Mouse (Mus musculus): ENCODE data around the gene Ccdc12.
"Not testable (repeated sequence)": the region's sequence is repeated elsewhere in the genome, so short reads cannot be mapped to it uniquely, and the experiment has no call there.

Ccdc12 gene

GRCm38 (mm10) chr9:110673107-110673752, 16.9 kb downstream of the Ccdc12 start:
- no peak for DNase-seq (ENCODE audit: low read depth, low spot score)

- DNase-seq (ENCODE audit: low read depth, low spot score), result no peak
Measured at GRCm38 (mm10) chr9:110676492-110676911, 20.2 kb downstream of the Ccdc12 start.

GRCm38 (mm10) chr9:110678886-110679285, 22.6 kb downstream of the Ccdc12 start:
- no peak for DNase-seq (ENCODE audit: low read depth, low spot score)

- no peak for DNase-seq (ENCODE audit: low read depth, low spot score)
Measured at GRCm38 (mm10) chr9:110680736-110681507, 24.6 kb downstream of the Ccdc12 start.

GRCm38 (mm10) chr9:110681817-110682216, 25.5 kb downstream of the Ccdc12 start:
- DNase-seq (ENCODE audit: low read depth, low spot score), result no peak

- no peak for DNase-seq (ENCODE audit: low read depth, low spot score)
Measured at GRCm38 (mm10) chr9:110682255-110682654, 26.0 kb downstream of the Ccdc12 start.

GRCm38 (mm10) chr9:110682697-110683096, 26.4 kb downstream of the Ccdc12 start:
- DNase-seq (ENCODE audit: low read depth, low spot score), result not testable (repeated sequence)

GRCm38 (mm10) chr9:110683574-110684099, 27.3 kb downstream of the Ccdc12 start:
- DNase-seq (ENCODE audit: low read depth, low spot score), result no peak

- DNase-seq (ENCODE audit: low read depth, low spot score), result peak; percentile 28
Measured at GRCm38 (mm10) chr9:110684100-110684831, 28.0 kb downstream of the Ccdc12 start.

- DNase-seq (ENCODE audit: low read depth, low spot score), result peak; percentile 66
Measured at GRCm38 (mm10) chr9:110685187-110685586, 28.9 kb downstream of the Ccdc12 start.

GRCm38 (mm10) chr9:110685591-110685990, 29.3 kb downstream of the Ccdc12 start:
- peak; percentile 55 for DNase-seq (ENCODE audit: low read depth, low spot score)

- no peak for DNase-seq (ENCODE audit: low read depth, low spot score)
Measured at GRCm38 (mm10) chr9:110686472-110686871, 30.2 kb downstream of the Ccdc12 start.

- DNase-seq (ENCODE audit: low read depth, low spot score), result no peak
Measured at GRCm38 (mm10) chr9:110687061-110687460, 30.8 kb downstream of the Ccdc12 start.

- DNase-seq (ENCODE audit: low read depth, low spot score), result no peak
Measured at GRCm38 (mm10) chr9:110687846-110688245, 31.5 kb downstream of the Ccdc12 start.

GRCm38 (mm10) chr9:110689261-110689779, 33.0 kb downstream of the Ccdc12 start:
- no peak for DNase-seq (ENCODE audit: low read depth, low spot score)

GRCm38 (mm10) chr9:110695165-110695755, 39.0 kb downstream of the Ccdc12 start:
- no peak for DNase-seq (ENCODE audit: low read depth, low spot score)

- no peak for DNase-seq (ENCODE audit: low read depth, low spot score)
Measured at GRCm38 (mm10) chr9:110696427-110696826, 40.1 kb downstream of the Ccdc12 start.

- DNase-seq (ENCODE audit: low read depth, low spot score), result peak; percentile 18
Measured at GRCm38 (mm10) chr9:110697465-110697864, 41.2 kb downstream of the Ccdc12 start.

GRCm38 (mm10) chr9:110699574-110699973, 43.3 kb downstream of the Ccdc12 start:
- no peak for DNase-seq (ENCODE audit: low read depth, low spot score)

- DNase-seq (ENCODE audit: low read depth, low spot score), result no peak
Measured at GRCm38 (mm10) chr9:110701114-110702032, 45.1 kb downstream of the Ccdc12 start.

Measured in CD4-positive helper T cell, adult 2 months (primary cell).